Mouse (Mus musculus) heart, postnatal 0 days (tissue): ENCODE data around the gene Gng10.

Experiments
- CTCF ChIP-seq: IDR thresholded peaks from 2 replicates; pipeline ENCODE4 v1.5.1; 2016; ENCODE audit warnings: antibody characterized with exemption, control low read depth, low read depth
- EP300 ChIP-seq: IDR thresholded peaks from 2 replicates; pipeline ENCODE4 v1.6.1; 2016; ENCODE audit warnings: antibody characterized with exemption, low read depth

- TF ChIP-seq CTCF (no peak), EP300 (no peak)
Observed at GRCm38 (mm10) chr4:59040397-59041287, 5.8 kb downstream of the Gng10 start.
